Mouse (Mus musculus) E14TG2a.4 (cell line): ENCODE data around the gene Midn.

Experiments used
- H3K27me3 ChIP-seq: 2 replicates; pipeline ENCODE4 v1.6.1; 2014; ENCODE audit warnings: low read length, control low read depth; ENCODE audit not compliant: insufficient read depth
- H3K36me3 ChIP-seq: 2 replicates; pipeline ENCODE4 v1.6.1; 2014; ENCODE audit warnings: low read length, control low read depth; ENCODE audit not compliant: insufficient read depth
- H3K4me1 ChIP-seq: replicated peaks from 2 replicates; pipeline ENCODE4 v1.6.1; 2014; ENCODE audit warnings: low read depth, low read length, control low read depth
- H3K4me3 ChIP-seq: replicated peaks from 2 replicates; pipeline ENCODE4 v1.5.1; 2014; ENCODE audit warnings: mild to moderate bottlenecking, low read length
- H3K9me3 ChIP-seq: 2 replicates; pipeline ENCODE4 v1.6.1; 2014; ENCODE audit warnings: low read length, control low read depth
- CTCF ChIP-seq: conservative IDR thresholded peaks from 2 replicates; pipeline ENCODE4 v1.5.1; 2014; ENCODE audit warnings: low read length
- NANOG ChIP-seq: IDR thresholded peaks from 2 replicates; pipeline ENCODE4 v1.6.1; 2014; ENCODE audit warnings: borderline replicate concordance, low read length, mixed read lengths
- POU5F1 ChIP-seq: IDR thresholded peaks from 2 replicates; pipeline ENCODE4 v1.6.1; 2014; ENCODE audit warnings: low read length, borderline replicate concordance

The Midn gene

GRCm38 (mm10) chr10:80179068-80180051 lies 31.3 kb downstream of the Midn start, which contains the start of gene Efna2:
TSS of gene Efna2 (plus strand) at chr10:80179482.
- Histone ChIP-seq H3K4me3 (peak within 1 kb of the TSS; percentile 82), H3K36me3 (peaks cover 15% of the 10 kb centered on the region; the same call in 1 of the 2 replicates), H3K9me3 (no peaks in the 10 kb centered on the region), H3K4me1 (peaks cover 44% of the 10 kb centered on the region), H3K27me3 (peaks cover 58% of the 10 kb centered on the region)
- TF ChIP-seq POU5F1, result no peak

GRCm38 (mm10) chr10:80180288-80180687 lies 32.2 kb downstream of the Midn start:
- Histone ChIP-seq H3K36me3 (peaks cover 10% of the 10 kb centered on the region; the same call in 1 of the 2 replicates), H3K4me3 (peak overlapping the region; percentile 82), H3K27me3 (peaks cover 64% of the 10 kb centered on the region), H3K9me3 (no peaks in the 10 kb centered on the region), H3K4me1 (peaks cover 43% of the 10 kb centered on the region)
- no peak for TF ChIP-seq POU5F1

GRCm38 (mm10) chr10:80180823-80181222 lies 32.8 kb downstream of the Midn start:
- TF ChIP-seq CTCF, result no peak
- no peak for TF ChIP-seq POU5F1
- no peak for TF ChIP-seq NANOG
- Histone ChIP-seq H3K36me3 (peaks cover 10% of the 10 kb centered on the region; the same call in 1 of the 2 replicates), H3K27me3 (peaks cover 65% of the 10 kb centered on the region), H3K4me3 (no peak overlapping the region), H3K9me3 (no peaks in the 10 kb centered on the region), H3K4me1 (peaks cover 46% of the 10 kb centered on the region)

GRCm38 (mm10) chr10:80182547-80182946 lies 34.5 kb downstream of the Midn start:
- Histone ChIP-seq H3K27me3 (peaks cover 78% of the 10 kb centered on the region), H3K9me3 (no peaks in the 10 kb centered on the region), H3K4me1 (peaks cover 62% of the 10 kb centered on the region), H3K36me3 (no peaks in the 10 kb centered on the region), H3K4me3 (peak overlapping the region; percentile 20; the same call in 1 of the 2 replicates)
- TF ChIP-seq CTCF (no peak), POU5F1 (no peak), NANOG (no peak)

GRCm38 (mm10) chr10:80186649-80187048 lies 38.6 kb downstream of the Midn start:
- H3K4me3 ChIP-seq, result peak overlapping the region; percentile 66
- no peak for TF ChIP-seq NANOG
- no peak for TF ChIP-seq POU5F1
- no peak for TF ChIP-seq CTCF

GRCm38 (mm10) chr10:80187739-80188138 lies 39.7 kb downstream of the Midn start:
- no peaks in the 10 kb centered on the region for H3K9me3 ChIP-seq
- H3K27me3 ChIP-seq, result peaks cover 84% of the 10 kb centered on the region
- H3K4me3 ChIP-seq, result no peak overlapping the region
- H3K4me1 ChIP-seq, result peaks cover 57% of the 10 kb centered on the region
- TF ChIP-seq CTCF (no peak), POU5F1 (no peak), NANOG (no peak)
- H3K36me3 ChIP-seq, result 0 out of 2 replicates have a peak, but pooled peaks cover 7% of the 10 kb centered on the region

More at GRCm38 (mm10) chr10:80186649-80187048, 38.6 kb downstream of the Midn start:
- Histone ChIP-seq H3K36me3 (0 out of 2 replicates have a peak, but pooled peaks cover 7% of the 10 kb centered on the region), H3K27me3 (peaks cover 85% of the 10 kb centered on the region), H3K4me1 (peaks cover 54% of the 10 kb centered on the region), H3K9me3 (no peaks in the 10 kb centered on the region)

- H3K36me3 ChIP-seq, result 0 out of 2 replicates have a peak, but pooled peaks cover 7% of the 10 kb centered on the region
- no peaks in the 10 kb centered on the region for H3K9me3 ChIP-seq
- H3K4me1 ChIP-seq, result peaks cover 65% of the 10 kb centered on the region
- peaks cover 81% of the 10 kb centered on the region for H3K27me3 ChIP-seq
- TF ChIP-seq CTCF (no peak), NANOG (no peak), POU5F1 (no peak)
- H3K4me3 ChIP-seq, result no peak overlapping the region
Observed at GRCm38 (mm10) chr10:80188453-80189024, 40.5 kb downstream of the Midn start.

GRCm38 (mm10) chr10:80189999-80190398 lies 41.9 kb downstream of the Midn start:
- Histone ChIP-seq H3K9me3 (no peaks in the 10 kb centered on the region), H3K4me1 (peaks cover 72% of the 10 kb centered on the region), H3K27me3 (peaks cover 69% of the 10 kb centered on the region), H3K4me3 (peak overlapping the region; percentile 76), H3K36me3 (0 out of 2 replicates have a peak, but pooled peaks cover 7% of the 10 kb centered on the region)
- TF ChIP-seq NANOG (no peak), CTCF (no peak), POU5F1 (no peak)
